Mouse (Mus musculus): ENCODE measurements around the gene Pdxdc1. TPM values are rescaled to one million over a fixed set of nuclear protein-coding genes. Genes with fewer than 3 reads are reported as not detected.
"Not testable (repeated sequence)": the region's sequence is repeated elsewhere in the genome, so short reads cannot be mapped to it uniquely, and the experiment has no call there.

The Pdxdc1 gene
- polyA plus RNA-seq, 1 experiment, result 77.3 TPM

DNA sequence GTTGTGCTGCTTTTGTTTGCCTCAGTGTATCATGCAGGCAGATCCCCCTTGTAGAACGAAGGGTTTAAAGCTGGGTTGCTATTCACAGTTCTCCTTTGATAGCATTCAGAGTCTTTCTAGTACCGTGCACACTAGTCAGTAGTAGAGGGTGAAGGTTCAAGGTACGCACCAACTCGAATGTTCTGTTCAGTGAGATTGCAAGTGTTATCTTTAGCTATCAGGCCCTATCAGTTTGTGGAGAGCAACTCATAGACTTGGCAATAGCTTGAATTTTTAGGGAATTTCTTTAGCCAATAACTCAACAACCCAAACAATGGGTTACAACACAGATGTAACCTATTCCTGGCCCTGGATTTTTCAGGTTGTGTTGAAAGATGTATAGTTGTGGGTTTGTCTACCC is 101.7 kb downstream of the Pdxdc1 start:
- H3K36me3 ChIP-seq (ENCODE audit: control insufficient read depth, insufficient read depth, low read length), result peaks cover 9% of the 10 kb centered on the region
- no peak overlapping the region for H3K4me3 ChIP-seq (ENCODE audit: insufficient read depth, low read depth, low read length)
- TF ChIP-seq CTCF (conservative IDR thresholded peaks at IDR 0.05; ENCODE audit: insufficient read depth, insufficient read length, low read depth, low read length), result no peak
- no peak for TF ChIP-seq POLR2A (IDR thresholded peaks at IDR 0.05; ENCODE audit: low read depth, low read length)
- WGBS, result 90% methylated on average over 4 of the region's 4 CpGs
- H3K4me1 ChIP-seq (ENCODE audit: control insufficient read depth, insufficient read depth, low read length), result no peaks in the 10 kb centered on the region
- no peaks in the 10 kb centered on the region for H3K27me3 ChIP-seq (replicated peaks; ENCODE audit: control insufficient read depth, insufficient read depth, low read length)
- H3K27ac ChIP-seq (ENCODE audit: insufficient read depth, low read depth, low read length), result no peak overlapping the region
- DNase-seq, result no peak

DNA sequence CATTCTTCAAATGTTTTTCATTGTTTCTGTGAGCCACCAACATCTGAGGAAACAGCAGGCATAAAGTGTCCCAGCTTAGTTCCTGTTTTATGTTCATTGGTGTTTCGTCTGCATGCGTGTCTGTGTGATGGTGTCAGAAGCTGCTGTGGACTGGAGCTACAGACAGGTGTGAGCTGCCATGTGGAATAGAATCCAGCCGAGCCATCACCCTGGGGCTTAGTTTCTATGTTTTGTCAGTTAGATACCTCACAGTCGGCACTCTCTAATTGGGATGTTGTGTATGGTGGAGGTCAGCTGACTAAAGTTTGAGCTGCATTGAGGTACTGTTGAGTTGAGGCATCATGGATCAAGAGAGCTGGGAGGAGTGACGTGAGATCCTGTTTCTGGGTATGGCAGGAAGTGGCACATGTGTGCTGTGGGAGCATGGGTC is 106.2 kb downstream of the Pdxdc1 start:
- H3K4me3 ChIP-seq (ENCODE audit: insufficient read depth, low read depth, low read length), result no peak overlapping the region
- WGBS, result 86% methylated on average over 5 of the region's 5 CpGs
- no peaks in the 10 kb centered on the region for H3K4me1 ChIP-seq (ENCODE audit: control insufficient read depth, insufficient read depth, low read length)
- no peak overlapping the region for H3K27ac ChIP-seq (ENCODE audit: insufficient read depth, low read depth, low read length)
- peaks cover 10% of the 10 kb centered on the region for H3K36me3 ChIP-seq (ENCODE audit: control insufficient read depth, insufficient read depth, low read length)
- TF ChIP-seq POLR2A (IDR thresholded peaks at IDR 0.05; ENCODE audit: low read depth, low read length) (no peak), CTCF (conservative IDR thresholded peaks at IDR 0.05; ENCODE audit: insufficient read depth, insufficient read length, low read depth, low read length) (no peak)
- H3K27me3 ChIP-seq (replicated peaks; ENCODE audit: control insufficient read depth, insufficient read depth, low read length), result no peaks in the 10 kb centered on the region
- no peak for DNase-seq

DNA sequence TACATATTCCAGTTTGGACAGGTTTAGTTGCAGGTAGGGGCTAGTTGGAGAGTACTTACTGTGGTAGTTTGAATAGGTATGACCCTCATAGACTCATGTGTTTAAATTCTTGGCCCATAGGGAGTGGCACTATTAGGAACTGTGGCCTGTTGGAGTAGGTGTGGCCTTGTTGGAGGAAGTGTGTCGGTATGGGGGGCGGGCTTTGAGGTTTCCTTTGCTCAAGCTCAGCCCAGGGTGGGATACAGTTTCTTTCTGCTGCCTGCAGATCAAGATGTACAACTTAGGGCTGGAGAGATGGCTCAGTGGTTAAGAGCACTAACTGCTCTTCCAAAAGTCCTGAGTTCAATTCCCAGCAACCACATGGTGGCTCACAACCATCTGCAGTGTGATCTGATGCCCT is 109.5 kb downstream of the Pdxdc1 start:
- WGBS, result 85% methylated on average over 2 of the region's 2 CpGs
- not testable (repeated sequence) for DNase-seq; H3K27me3 ChIP-seq (replicated peaks; ENCODE audit: control insufficient read depth, insufficient read depth, low read length); H3K4me1 ChIP-seq (ENCODE audit: control insufficient read depth, insufficient read depth, low read length); H3K36me3 ChIP-seq (ENCODE audit: control insufficient read depth, insufficient read depth, low read length); H3K27ac ChIP-seq (ENCODE audit: insufficient read depth, low read depth, low read length); H3K4me3 ChIP-seq (ENCODE audit: insufficient read depth, low read depth, low read length)

DNA sequence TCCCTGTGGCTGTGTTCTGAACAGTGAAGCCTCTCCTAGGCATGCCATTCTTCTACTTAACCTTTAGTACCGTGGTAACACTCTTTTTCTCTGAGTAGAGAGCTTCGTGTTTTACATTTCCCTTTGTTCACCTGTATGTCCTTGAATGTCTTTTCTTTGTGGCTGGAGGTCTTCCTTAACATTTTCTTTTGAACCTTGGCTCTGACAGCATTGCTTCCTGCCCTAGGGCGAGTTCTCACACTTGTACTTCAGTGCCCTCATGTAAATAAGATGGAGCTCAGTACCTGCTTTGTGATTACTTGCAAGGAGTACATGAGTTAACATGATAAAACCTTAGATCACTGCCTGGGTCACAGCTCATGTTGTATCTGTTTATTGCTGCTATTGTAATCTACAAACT is 117.0 kb downstream of the Pdxdc1 start:
- TF ChIP-seq CTCF (conservative IDR thresholded peaks at IDR 0.05; ENCODE audit: insufficient read depth, insufficient read length, low read depth, low read length), result no peak
- TF ChIP-seq POLR2A (IDR thresholded peaks at IDR 0.05; ENCODE audit: low read depth, low read length), result no peak
- no peak overlapping the region for H3K4me3 ChIP-seq (ENCODE audit: insufficient read depth, low read depth, low read length)
- DNase-seq, result no peak
- H3K27me3 ChIP-seq (replicated peaks; ENCODE audit: control insufficient read depth, insufficient read depth, low read length), result no peaks in the 10 kb centered on the region
- no peak overlapping the region for H3K27ac ChIP-seq (ENCODE audit: insufficient read depth, low read depth, low read length)
- peaks cover 5% of the 10 kb centered on the region; the same call in 1 of the 2 replicates for H3K36me3 ChIP-seq (ENCODE audit: control insufficient read depth, insufficient read depth, low read length)
- peaks cover 4% of the 10 kb centered on the region; the same call in 1 of the 2 replicates for H3K4me1 ChIP-seq (ENCODE audit: control insufficient read depth, insufficient read depth, low read length)
- WGBS, result 82% methylated on average over 3 of the region's 3 CpGs

Other genes with a start within 250 kb of the Pdxdc1 start
- gene Parn, start 235.0 kb downstream of the Pdxdc1 start, polyA plus RNA-seq (2012; rRNA removed), result 12.3 and 15.1 TPM in 2 replicates
- 30.2 and 31.2 TPM in 2 replicates for gene Bfar, start 231.3 kb downstream of the Pdxdc1 start, polyA plus RNA-seq (2012; rRNA removed)
- 0.83 and 0.92 TPM in 2 replicates for gene 3110001I22Rik, start 231.2 kb downstream of the Pdxdc1 start, polyA plus RNA-seq (2012; rRNA removed)
- 0.10 and 0.58 TPM in 2 replicates for gene Pla2g10, start 172.1 kb downstream of the Pdxdc1 start, polyA plus RNA-seq (2012; rRNA removed)
- 9.2 and 11.0 TPM in 2 replicates for gene Rrn3, start 122.4 kb downstream of the Pdxdc1 start, polyA plus RNA-seq (2012; rRNA removed)
- gene Ntan1, start 84.3 kb downstream of the Pdxdc1 start, polyA plus RNA-seq (2012; rRNA removed), result 60.5 and 67.9 TPM in 2 replicates
- gene Mpv17l, start within 50 bp of the Pdxdc1 start, polyA plus RNA-seq (2012; rRNA removed), result 363 and 893 TPM in 2 replicates
- 0.37 and 0.41 TPM in 2 replicates for gene 2900011O08Rik, start 83.5 kb upstream of the Pdxdc1 start, polyA plus RNA-seq (2012; rRNA removed)
- 0.09 and 0.20 TPM in 2 replicates for gene Ifitm7, start 83.8 kb upstream of the Pdxdc1 start, polyA plus RNA-seq (2012; rRNA removed)